Mouse (Mus musculus) heart, adult 2 months (tissue): ENCODE results near the gene Eno2.

ENCODE experiments used
- CTCF ChIP-seq: fragments of 200-600 bp; IDR thresholded peaks from 2 replicates; pipeline ENCODE4 v1.8.1; 2022; ENCODE audit warnings: antibody characterized with exemption, mild to moderate bottlenecking, moderate library complexity
- EP300 ChIP-seq: fragments of 200-500 bp; IDR thresholded peaks from 2 replicates; pipeline ENCODE4 v1.6.1; 2011; ENCODE audit warnings: low read depth, low read length, control low read depth; ENCODE audit not compliant: insufficient read depth
- POLR2A ChIP-seq: fragments of 200-500 bp; IDR thresholded peaks from 2 replicates; pipeline ENCODE4 v1.6.1; 2011; ENCODE audit warnings: mild to moderate bottlenecking, low read depth, low read length, control low read depth; ENCODE audit not compliant: insufficient read depth

DNA sequence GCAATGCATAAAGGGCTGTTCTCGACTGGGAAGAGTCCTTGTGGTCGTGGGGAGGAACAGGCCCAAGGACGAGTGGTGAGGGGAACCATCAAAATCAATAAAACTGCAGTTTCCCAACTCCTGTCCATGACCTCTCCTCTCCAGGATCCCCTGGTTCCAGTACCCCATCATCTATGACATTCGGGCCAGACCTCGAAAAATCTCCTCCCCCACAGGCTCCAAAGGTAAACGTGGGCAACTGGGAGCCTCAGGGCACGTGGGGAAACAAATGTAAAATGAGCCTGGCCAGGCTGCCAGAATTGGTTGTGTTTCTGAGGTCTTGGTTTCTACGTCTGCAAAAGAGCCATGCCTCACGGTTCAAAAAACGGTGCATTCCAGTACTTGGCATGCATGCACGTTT is 56.6 kb downstream of the Eno2 start:
- no peak for TF ChIP-seq CTCF
- no peak for TF ChIP-seq POLR2A
- TF ChIP-seq EP300: no peak
